Mouse (Mus musculus) myocyte (in vitro differentiated cells): Measurements from ENCODE around the gene Surf6.

Experiments
- CEBPB ChIP-seq: IDR thresholded peaks from 2 replicates; pipeline ENCODE4 v1.6.1; 2011; ENCODE audit warnings: mild to moderate bottlenecking, moderate library complexity; ENCODE audit not compliant: poor library complexity, insufficient read depth, severe bottlenecking
- E2F4 ChIP-seq: IDR thresholded peaks from one replicate; pipeline ENCODE4 v1.6.1; 2011; ENCODE audit warnings: mild to moderate bottlenecking, control low read depth, moderate library complexity; ENCODE audit not compliant: insufficient read depth
- MAX ChIP-seq: IDR thresholded peaks from one replicate; pipeline ENCODE4 v1.6.1; 2011; ENCODE audit warnings: low read depth, mild to moderate bottlenecking, control low read depth
- MYOD1 ChIP-seq, 3 experiments: IDR thresholded peaks; one replicate each; pipeline ENCODE4 v1.6.1; 2011; ENCODE audit warnings: control low read depth in 2 of 3, low read depth in 2 of 3, mild to moderate bottlenecking in 2 of 3, moderate library complexity in 1 of 3; ENCODE audit not compliant: insufficient read length in 2 of 3, control insufficient read depth in 1 of 3
- MYOG ChIP-seq, 3 experiments: IDR thresholded peaks; one replicate each; pipeline ENCODE4 v1.6.1; 2011; ENCODE audit warnings: control low read depth in 2 of 3, low read depth in 2 of 3, mild to moderate bottlenecking in 2 of 3; ENCODE audit not compliant: insufficient read length in 2 of 3, control insufficient read depth in 1 of 3, insufficient read depth in 1 of 3
- POLR2A ChIP-seq: IDR thresholded peaks from one replicate; pipeline ENCODE4 v1.6.1; 2011; ENCODE audit warnings: low read depth, mild to moderate bottlenecking, control low read depth, moderate library complexity; ENCODE audit not compliant: insufficient read length
- POLR2AphosphoS2 ChIP-seq: IDR thresholded peaks from one replicate; pipeline ENCODE4 v1.6.1; 2011; ENCODE audit warnings: low read depth, control low read depth; ENCODE audit not compliant: insufficient read length
- REST ChIP-seq: IDR thresholded peaks from one replicate; pipeline ENCODE4 v1.6.1; 2011; ENCODE audit warnings: mild to moderate bottlenecking, control low read depth, moderate library complexity; ENCODE audit not compliant: insufficient read depth, insufficient read length
- TCF12 ChIP-seq: IDR thresholded peaks from one replicate; pipeline ENCODE4 v1.6.1; 2011; ENCODE audit warnings: mild to moderate bottlenecking, control low read depth; ENCODE audit not compliant: poor library complexity, insufficient read depth, severe bottlenecking
- USF1 ChIP-seq: IDR thresholded peaks from one replicate; pipeline ENCODE4 v1.6.1; 2011; ENCODE audit warnings: low read depth, mild to moderate bottlenecking, control low read depth, moderate library complexity

DNA sequence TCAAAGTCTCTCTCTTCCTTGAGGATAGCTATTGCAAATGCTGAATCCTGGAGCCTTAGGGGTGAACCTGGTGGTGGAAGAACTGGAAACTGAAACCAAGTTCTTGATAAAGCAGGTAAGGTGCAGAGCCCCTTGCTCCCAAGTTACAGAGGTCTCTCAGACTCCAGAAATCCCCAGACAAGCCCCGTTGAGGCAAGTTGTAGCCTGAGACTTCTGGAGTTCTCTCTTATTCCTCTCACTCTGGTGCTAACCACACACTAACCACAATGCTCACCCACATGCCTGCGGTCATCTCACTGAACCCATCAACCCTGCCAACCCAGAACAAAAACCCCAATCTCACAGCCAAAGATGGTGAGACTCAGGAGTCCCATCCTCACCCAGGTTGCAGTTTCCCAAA lies 32.6 kb upstream of the Surf6 start:
- TF ChIP-seq MYOG (IDR thresholded peaks at IDR 0.05; ENCODE audit: control insufficient read depth in 1 of 3, insufficient read depth in 1 of 3, insufficient read length in 2 of 3, low read depth in 2 of 3) (no peak), CEBPB (no peak), POLR2A (no peak), E2F4 (no peak), POLR2AphosphoS2 (no peak), USF1 (no peak), MAX (no peak), REST (no peak), TCF12 (no peak), MYOD1 (IDR thresholded peaks at IDR 0.05; ENCODE audit: control insufficient read depth in 1 of 3, insufficient read length in 2 of 3, low read depth in 2 of 3) (no peak)
